Mouse (Mus musculus) splenic B cell, adult 2 months (primary cell): ENCODE data around the gene Adam17.
A peak's percentile ranks its signal among the peaks of the same experiment; 100 is the strongest.
"Not testable (repeated sequence)": the region's sequence is repeated elsewhere in the genome, so short reads cannot be mapped to it uniquely, and the experiment has no call there.

Experiments used
- DNase-seq: peaks from one replicate; pipeline ENCODE4 v3.0.0-alpha.2; 2011; ENCODE audit warnings: low read depth, low spot score
- H3K27me3 ChIP-seq: 2 replicates; pipeline ENCODE4 v1.6.1; 2012; ENCODE audit warnings: mild to moderate bottlenecking, low read length, moderate library complexity, mixed read lengths; ENCODE audit not compliant: control insufficient read depth, poor library complexity, insufficient read depth, severe bottlenecking
- H3K36me3 ChIP-seq: 2 replicates; pipeline ENCODE4 v1.6.1; 2012; ENCODE audit warnings: mild to moderate bottlenecking, low read length, moderate library complexity, mixed read lengths; ENCODE audit not compliant: control insufficient read depth, poor library complexity, insufficient read depth, severe bottlenecking

Gene Adam17

DNA sequence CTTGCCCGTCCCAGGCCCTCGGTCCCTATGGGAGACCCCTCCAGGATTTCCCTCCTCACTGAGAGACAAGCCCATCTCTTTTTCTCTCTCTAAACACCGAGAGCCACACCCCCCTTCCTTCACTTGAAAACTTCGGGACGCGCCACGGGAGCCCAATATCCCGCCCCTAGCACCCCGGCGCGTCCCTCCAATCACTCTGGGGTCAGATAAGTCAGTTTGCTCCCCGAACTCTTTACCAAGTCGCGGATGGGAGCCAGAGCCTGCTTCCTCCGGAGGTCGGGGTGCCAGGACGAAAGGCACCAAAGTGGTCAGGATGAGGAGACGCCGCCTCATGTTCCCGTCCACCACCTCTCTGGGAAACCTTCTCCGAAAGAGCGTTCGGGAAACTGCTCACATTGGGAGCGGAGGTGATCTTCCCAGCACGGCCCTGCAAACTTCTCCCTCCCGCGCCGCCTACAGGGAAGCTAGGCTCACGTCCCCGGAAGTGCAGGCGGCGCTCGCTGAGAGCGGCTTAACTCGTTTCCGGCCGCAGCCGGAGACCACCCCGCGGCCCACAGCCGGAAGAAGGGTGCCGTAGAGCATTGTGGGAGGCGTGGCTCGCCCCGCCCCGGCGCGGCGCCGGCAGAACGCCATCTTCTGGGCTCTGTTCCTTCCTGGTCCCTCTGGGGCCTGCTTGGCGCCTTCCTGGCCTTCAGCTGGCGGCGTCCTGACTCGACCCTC, at the start of gene Adam17:
Gene Adam17, minus strand, starts transcription at position 533 of the 720 bp plus-strand sequence.
- Histone ChIP-seq H3K36me3 (no peaks in the 10 kb centered on the region), H3K27me3 (no peaks in the 10 kb centered on the region)
- DNase-seq, result peak; percentile 96

DNA sequence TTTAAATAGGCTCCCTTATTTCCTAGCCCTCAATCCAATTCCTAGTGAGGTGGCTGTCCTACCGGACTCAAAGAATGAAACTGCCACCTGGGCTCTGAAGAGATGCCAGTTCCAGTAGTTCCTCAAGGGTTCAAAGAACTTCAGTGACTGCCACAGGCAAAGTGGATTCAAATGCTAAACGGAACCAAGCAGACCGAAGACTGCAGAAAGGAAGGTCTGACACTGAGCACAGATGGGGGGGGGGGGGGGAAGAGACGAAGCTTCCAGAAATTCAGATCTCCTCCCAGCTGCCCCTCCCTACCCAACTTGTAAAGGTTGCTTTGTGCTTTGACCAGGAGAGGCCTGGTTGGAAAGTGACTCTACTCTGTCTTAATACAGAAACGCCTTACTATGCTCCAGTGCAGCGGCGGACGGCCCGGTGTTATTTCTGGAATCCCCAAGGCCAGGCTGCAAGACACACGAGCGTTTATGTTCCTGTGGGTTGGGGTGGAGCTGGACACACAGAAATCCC, 45.2 kb upstream of the Adam17 start:
- DNase-seq, result peak; percentile 46
- Histone ChIP-seq H3K36me3 (0 out of 2 replicates have a peak, but pooled peaks cover 1% of the 10 kb centered on the region), H3K27me3 (no peaks in the 10 kb centered on the region)

DNA sequence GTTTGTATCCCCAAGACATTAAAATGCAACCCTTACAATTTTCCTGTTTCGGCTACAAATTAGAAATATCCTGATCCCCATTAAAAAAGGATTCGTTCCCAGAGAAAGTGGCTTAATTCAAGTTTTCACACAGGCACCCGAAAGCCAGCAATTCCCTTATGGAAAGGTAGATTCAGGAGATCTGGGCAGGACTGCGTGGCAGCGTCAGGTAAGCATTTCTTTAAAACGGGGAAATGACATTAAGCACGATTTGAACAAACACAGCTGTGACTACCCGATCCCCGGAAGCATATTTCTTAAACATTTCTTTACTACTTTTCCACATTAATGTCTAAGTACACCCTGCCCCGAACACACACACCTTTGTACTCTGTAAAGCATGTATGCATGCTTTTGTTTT, 44.7 kb upstream of the Adam17 start:
- peaks cover 5% of the 10 kb centered on the region for H3K36me3 ChIP-seq
- DNase-seq, result no peak
- no peaks in the 10 kb centered on the region for H3K27me3 ChIP-seq

DNA sequence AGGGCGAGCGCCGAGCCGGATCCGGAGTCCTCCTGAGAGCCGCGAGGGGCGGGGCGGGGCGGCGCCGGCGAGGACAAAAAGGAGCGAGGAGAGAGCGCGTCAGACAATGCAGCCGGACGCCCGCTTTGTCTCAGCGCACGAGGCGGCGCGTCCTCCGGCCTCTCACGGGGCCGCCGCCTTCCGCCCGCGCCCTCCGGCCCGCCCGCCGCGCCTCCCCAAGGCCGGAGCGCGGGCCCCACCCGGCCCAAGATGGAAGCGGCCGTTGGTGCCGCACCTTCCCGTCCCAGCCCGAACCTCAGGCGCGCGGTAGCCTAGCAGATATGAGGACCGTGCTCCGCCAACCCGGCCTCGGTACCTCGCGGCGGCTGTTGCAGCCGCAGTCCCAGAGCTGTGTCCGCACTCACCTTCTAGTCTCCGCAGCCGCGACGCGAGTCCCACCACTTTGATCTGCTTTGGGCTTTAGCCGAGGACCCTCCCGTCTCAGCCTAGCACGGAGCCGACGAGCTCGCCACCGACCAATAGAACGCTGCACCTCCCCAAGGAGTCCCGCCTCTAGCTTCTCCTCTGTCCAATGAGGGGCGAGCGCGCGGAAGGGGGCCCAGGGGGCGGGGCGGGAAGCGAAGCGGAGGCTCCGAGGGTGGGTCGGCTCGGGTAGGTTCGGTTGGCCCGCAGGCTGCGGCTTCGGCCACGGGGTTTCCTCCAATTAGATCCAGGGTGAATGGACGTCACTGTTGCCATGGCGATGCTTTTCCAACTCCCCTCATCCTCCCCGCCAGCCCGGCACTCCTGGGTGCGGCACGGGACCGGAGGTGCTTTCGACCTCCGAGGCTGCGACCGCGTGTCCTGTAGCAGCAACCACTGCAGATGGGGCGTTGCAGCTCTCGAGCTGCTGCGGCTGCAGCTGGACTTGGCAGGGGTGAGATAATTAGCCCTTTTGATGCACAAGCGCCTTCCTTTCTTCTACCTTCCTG, 44.0 kb upstream of the Adam17 start, which contains the start of gene Ywhaq:
Gene Ywhaq, minus strand, starts transcription at position 538 of the 971 bp plus-strand sequence.
- peak; percentile 96 for DNase-seq
- Histone ChIP-seq H3K27me3 (no peaks in the 10 kb centered on the region), H3K36me3 (peaks cover 11% of the 10 kb centered on the region)

DNA sequence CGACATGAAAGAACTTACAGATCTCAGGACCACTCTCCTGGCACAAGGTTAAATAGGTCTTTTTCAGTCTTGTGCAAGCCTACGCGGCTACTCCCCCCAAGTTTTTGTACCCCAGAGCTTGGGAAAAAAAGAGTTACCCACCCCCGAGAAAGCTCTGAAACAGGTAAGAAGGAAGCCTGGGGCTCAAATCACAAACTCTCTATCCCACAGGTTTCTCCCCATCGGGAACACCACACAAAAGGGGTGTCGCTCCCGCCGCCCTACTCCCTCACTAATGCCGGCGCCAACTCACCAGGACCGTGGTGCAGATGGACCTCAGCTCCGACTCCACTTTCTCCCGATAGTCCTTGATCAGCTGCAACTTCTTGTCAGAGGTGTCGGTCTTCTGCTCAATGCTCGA, 43.1 kb upstream of the Adam17 start:
- H3K36me3 ChIP-seq, result peaks cover 11% of the 10 kb centered on the region
- no peak for DNase-seq

DNA sequence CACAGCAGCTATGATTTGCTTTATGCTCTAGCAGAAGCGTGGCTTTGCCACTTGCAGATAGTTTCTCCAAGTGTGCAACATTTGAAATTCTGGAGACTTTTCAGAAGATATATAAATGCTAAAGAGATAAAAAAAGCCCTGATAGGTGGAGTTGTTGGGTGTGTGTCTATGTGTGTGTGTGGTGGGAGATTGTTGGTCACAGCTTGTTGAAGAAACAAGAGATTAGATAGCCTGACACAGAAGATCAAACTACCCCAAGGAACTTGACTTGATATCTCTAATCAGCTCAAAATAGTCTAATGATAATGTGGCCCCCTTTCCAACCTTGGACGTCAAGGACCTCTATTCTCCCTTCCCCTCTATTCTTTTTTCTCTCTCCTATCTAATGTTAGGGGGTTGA, 37.2 kb upstream of the Adam17 start:
- no peak for DNase-seq
- Histone ChIP-seq H3K36me3 (peaks cover 13% of the 10 kb centered on the region), H3K27me3 (no peaks in the 10 kb centered on the region)

More for the DNA sequence above, 43.1 kb upstream of the Adam17 start:
- no peaks in the 10 kb centered on the region for H3K27me3 ChIP-seq

DNA sequence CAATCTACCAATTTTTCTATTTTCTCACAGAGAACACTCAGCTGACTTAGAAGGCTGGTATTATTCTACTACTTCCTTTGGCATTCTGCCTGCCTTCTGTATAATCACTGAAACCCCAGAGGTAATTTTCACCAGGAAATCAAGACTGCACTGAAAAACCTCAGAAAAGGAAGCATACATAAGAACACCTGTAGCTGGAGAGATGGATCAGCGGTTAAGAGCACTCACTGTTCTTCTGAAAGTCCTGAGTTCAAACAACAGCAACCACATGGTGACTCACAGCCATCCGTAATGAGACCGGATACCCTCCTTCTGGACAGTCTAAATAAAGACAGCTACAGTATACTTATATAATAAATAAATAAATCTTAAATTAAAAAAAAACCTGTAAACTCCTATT, 36.2 kb upstream of the Adam17 start:
- H3K36me3 ChIP-seq, result peaks cover 12% of the 10 kb centered on the region
- DNase-seq, result no peak
- H3K27me3 ChIP-seq, result no peaks in the 10 kb centered on the region

DNA sequence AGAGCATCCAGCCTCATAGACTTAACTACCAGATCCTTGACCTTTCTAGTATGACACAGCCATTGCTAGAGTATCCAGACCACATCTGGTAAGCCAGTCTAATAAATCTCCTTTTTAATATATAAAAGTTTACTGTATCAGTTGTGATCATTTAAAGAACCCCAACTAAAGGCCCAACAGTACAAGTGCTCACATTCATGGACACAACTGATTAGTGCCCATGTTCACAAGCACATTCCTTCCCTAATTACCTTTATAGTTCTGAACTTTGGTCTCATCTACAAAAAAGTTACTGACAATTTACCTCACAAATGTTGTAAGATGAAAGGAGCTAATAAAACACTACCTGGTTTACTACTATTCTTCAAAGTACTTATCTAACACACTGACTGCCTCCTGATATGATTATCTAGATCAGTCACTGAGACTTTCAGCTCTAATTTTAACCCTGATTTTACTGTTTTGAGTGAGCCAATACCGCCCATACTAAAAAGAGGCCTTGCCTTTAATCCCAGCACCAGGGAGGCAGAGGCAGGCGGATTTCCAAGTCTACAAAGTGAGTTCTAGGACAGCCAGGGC, 35.4 kb upstream of the Adam17 start:
- H3K27me3 ChIP-seq, result no peaks in the 10 kb centered on the region
- DNase-seq, result no peak
- H3K36me3 ChIP-seq, result peaks cover 12% of the 10 kb centered on the region

DNA sequence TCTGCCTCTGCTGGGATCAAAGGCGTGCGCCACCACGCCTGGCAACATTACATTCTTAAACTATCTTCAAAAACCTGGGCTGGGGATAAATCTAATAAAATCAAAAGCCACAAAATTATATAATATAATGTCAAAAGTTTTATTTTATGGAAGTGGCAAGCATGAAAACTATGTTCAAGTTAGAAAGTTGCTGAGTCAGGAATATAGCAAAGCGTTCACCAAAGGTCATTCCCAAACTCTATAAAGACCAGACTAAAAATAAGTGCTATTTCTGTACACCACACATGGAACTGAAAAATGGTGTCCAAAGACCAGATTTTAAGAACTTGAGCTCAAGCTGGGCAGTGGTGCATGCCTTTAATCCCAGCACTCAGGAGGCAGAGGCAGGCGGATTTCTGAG, 29.3 kb upstream of the Adam17 start:
- Histone ChIP-seq H3K36me3 (no peaks in the 10 kb centered on the region), H3K27me3 (no peaks in the 10 kb centered on the region)
- no peak for DNase-seq

DNA sequence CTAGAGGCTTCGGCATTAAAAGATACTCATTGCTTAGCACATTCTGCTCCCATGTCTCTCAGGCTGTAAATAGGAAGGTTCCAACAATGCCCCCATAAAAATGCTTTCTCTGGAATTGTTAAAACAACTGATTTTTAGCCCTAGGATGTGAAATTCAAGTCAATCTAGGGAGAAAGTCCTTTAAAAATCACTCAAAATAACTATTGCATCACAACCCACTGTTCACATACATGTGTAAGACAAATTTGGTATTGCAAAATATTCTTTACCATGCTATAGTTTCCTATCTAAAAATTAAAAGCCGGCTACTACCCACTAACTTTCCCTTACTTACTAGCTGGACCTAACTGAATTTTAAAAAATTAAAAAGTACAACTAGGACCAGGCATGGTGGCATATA, 12.8 kb upstream of the Adam17 start:
- Histone ChIP-seq H3K36me3 (peaks cover 6% of the 10 kb centered on the region; the same call in 1 of the 2 replicates), H3K27me3 (no peaks in the 10 kb centered on the region)
- no peak for DNase-seq

DNA sequence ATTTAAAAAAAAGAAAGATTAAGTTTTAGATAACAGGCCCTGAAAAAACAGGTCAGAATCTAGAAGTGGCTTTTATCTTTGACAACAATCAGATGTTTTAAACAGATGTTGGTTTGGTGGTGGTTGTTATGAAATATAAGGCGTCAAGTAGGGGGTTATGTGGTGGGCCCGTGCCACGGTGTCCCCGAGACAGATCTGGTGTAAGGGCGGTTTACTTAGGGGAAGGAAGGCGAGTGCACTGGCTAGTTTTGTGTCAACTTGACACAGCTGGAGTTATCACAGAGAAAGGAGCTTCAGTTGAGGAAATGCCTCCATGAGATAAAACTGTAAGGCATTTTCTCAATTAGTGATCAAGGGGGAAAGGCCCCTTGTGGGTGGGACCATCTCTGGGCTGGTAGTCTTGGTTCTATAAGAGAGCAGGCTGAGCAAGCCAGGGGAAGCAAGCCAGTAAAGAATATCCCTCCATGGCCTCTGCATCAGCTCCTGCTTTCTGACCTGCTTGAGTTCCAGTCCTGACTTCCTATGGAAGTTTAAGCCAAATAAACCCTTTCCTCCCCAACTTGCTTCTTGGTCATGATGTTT, 5.4 kb upstream of the Adam17 start:
- not testable (repeated sequence) for DNase-seq, H3K36me3 ChIP-seq, H3K27me3 ChIP-seq

DNA sequence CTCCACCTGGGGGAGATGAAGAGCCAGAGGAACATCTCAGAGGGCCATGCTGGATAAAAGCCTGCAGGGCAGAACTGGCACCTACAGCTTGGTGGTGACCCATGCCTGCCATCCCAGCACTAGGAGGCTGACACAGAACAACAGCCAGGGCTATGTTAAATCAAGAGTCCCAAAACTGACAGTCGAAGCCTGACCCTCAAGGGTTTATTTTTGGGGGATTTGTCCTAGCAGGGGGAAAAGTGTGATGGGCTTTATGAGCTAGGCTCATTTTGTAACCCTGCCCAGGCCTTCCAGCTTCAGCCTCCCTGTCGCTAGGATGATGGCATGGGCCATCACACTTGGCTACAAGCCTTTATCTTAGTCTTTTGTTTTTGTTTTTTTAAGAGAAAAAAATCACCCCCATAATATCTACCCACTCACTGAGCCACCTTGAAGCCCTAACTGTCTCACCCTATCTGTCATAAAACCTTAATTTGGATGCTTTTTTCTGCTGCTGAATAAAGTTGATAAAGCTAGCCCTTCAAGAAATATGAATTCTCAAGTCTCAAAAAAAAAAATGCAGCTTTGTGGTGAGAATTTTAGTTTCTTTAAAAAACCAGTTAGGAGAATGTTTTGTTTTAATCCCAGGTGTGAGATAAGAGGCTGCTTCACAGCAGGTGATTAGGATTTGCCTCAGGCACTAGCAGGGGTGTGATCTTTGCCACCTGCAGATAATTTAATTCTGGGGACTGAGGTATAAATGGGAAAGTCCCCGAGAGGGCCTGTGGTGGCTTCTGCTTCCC, 2.1 kb upstream of the Adam17 start:
- Histone ChIP-seq H3K36me3 (no peaks in the 10 kb centered on the region), H3K27me3 (no peaks in the 10 kb centered on the region)
- no peak for DNase-seq

DNA sequence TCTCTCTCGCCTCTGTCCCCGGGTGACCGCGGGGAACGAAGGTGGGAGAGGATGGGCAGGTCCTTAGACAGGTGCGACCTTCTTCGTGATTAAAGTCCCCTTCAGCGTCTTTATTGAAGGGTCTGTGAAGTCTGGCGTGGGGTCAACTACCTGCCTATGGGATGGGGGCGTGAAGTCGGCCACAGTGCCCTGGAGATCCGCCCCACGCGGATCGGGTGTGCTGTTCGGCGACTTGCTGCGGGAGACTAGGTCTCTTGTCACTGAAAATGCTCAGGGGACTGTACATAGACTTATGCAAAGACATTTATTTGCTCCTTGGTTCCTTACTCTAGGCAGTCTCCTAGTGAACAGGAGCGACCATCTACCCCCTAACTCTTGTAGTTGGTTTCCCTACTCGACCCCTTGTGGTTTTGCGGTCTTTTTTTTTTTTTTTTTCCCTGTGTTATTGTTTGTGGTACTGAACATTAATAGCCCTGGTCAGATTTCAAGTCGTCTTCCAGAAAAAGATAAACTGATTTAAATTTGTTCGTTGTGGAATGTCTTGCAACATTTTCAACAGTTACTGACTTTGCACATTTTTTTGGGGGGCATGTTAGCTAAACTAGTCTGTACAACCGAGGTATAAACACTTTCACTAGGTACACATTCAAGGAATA, 516 bp upstream of the Adam17 start:
- Histone ChIP-seq H3K36me3 (no peaks in the 10 kb centered on the region), H3K27me3 (no peaks in the 10 kb centered on the region)
- DNase-seq, result no peak
